Mouse (Mus musculus) erythroblast, embryonic 14.5 days (primary cell): ENCODE data around the gene Fam205c. TPM values are rescaled to one million over a fixed set of nuclear protein-coding genes. Genes with fewer than 3 reads are reported as not detected.
"Not testable (repeated sequence)": the region's sequence is repeated elsewhere in the genome, so short reads cannot be mapped to it uniquely, and the experiment has no call there.

Experiments used
- H3K27me3 ChIP-seq: 2 replicates; pipeline ENCODE4 v1.6.1; 2012; ENCODE audit warnings: inconsistent platforms; ENCODE audit not compliant: control insufficient read depth
- H3K36me3 ChIP-seq: 2 replicates; pipeline ENCODE4 v1.6.1; 2012; ENCODE audit warnings: mild to moderate bottlenecking, inconsistent platforms; ENCODE audit not compliant: control insufficient read depth
- H3K4me1 ChIP-seq: 2 replicates; pipeline ENCODE4 v1.6.1; 2012; ENCODE audit warnings: inconsistent platforms; ENCODE audit not compliant: control insufficient read depth
- H3K4me3 ChIP-seq: replicated peaks from 2 replicates; pipeline ENCODE3; 2012; ENCODE audit warnings: moderate library complexity, mild to moderate bottlenecking, inconsistent platforms
- H3K9me3 ChIP-seq: 2 replicates; pipeline ENCODE4 v1.6.1; 2012; ENCODE audit warnings: low read length, inconsistent platforms, mixed read lengths; ENCODE audit not compliant: control insufficient read depth
- GATA1 ChIP-seq: IDR thresholded peaks from 2 replicates; pipeline ENCODE4 v1.6.1; 2012; ENCODE audit warnings: low read length, inconsistent platforms, mixed read lengths
- TAL1 ChIP-seq: IDR thresholded peaks from 3 replicates; pipeline ENCODE4 v1.6.1; 2012; ENCODE audit warnings: low read length, inconsistent platforms, mixed read lengths
- polyA plus RNA-seq: library from polyadenylated mRNA; stranded (reverse); fragments of >175 nt; gene quantifications from 2 replicates; pipeline ENCODE4 v1.2.3, GENCODE M21; 2012

The Fam205c gene
- polyA plus RNA-seq, 1 experiment = not detected

DNA sequence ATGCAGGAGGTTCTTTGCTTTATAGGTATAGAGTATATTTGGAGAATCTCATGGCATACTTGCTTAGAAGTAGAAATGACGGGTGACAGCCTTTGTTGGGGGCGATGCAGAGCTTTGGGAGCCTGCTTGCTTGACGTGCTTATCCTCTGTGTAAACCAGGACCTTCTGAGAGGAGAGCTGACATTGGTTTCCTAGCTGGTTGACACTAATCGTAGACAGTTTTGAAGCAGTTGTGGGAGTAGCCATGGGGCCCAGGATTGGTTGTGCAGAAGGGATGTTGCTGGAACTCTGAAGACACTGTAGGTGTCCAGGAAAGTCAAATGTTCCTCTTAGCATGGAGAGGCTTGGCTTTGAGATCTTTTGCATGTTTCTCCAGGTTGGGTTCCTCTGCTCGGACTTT is 5.8 kb downstream of the Fam205c start:
- Histone ChIP-seq H3K36me3 (no peaks in the 10 kb centered on the region), H3K27me3 (no peaks in the 10 kb centered on the region), H3K4me3 (no peak overlapping the region), H3K4me1 (no peaks in the 10 kb centered on the region; the same call in 1 of the 2 replicates), H3K9me3 (no peaks in the 10 kb centered on the region)
- no peak for TF ChIP-seq TAL1
- no peak for TF ChIP-seq GATA1

- Histone ChIP-seq H3K4me1 (no peaks in the 10 kb centered on the region; the same call in 1 of the 2 replicates), H3K27me3 (no peaks in the 10 kb centered on the region), H3K9me3 (no peaks in the 10 kb centered on the region), H3K4me3 (no peak overlapping the region), H3K36me3 (no peaks in the 10 kb centered on the region)
- TF ChIP-seq TAL1 (no peak), GATA1 (no peak)
Observed at GRCm38 (mm10) chr4:42867390-42867789, 6.6 kb downstream of the Fam205c start.

DNA sequence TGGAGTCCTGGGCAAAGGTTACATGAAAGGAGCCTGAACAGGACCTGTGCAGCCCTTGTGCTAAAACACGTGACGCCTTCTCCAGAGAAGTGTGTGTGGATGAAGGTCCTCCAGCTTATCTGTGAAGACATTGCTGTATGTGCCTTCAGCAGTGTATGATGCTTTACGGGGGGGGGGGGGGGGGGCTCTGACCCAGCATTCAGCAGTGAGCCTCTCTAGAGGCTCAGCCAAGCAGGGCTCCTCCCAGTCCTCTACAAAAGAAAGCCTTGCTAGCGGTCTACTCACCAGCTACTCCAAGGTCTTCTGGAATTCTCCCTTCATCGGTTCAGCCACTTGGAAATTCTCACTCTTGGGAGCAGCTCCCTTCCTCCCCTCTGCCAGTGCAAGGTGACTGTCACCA is 10.5 kb downstream of the Fam205c start:
- H3K4me3 ChIP-seq, H3K27me3 ChIP-seq, H3K9me3 ChIP-seq, H3K4me1 ChIP-seq, H3K36me3 ChIP-seq: not testable (repeated sequence)

- H3K27me3 ChIP-seq, H3K4me1 ChIP-seq, H3K4me3 ChIP-seq, H3K36me3 ChIP-seq, H3K9me3 ChIP-seq: not testable (repeated sequence)
Observed at GRCm38 (mm10) chr4:42860483-42860882, 13.6 kb downstream of the Fam205c start.

- H3K4me1 ChIP-seq, H3K27me3 ChIP-seq, H3K4me3 ChIP-seq, H3K9me3 ChIP-seq, H3K36me3 ChIP-seq: not testable (repeated sequence)
Observed at GRCm38 (mm10) chr4:42856671-42857070, 17.4 kb downstream of the Fam205c start, which contains the start of gene Gm12394. TSS of gene Gm12394 (minus strand) at chr4:42856771.

- not testable (repeated sequence) for H3K27me3 ChIP-seq, H3K4me1 ChIP-seq, H3K36me3 ChIP-seq, H3K4me3 ChIP-seq, H3K9me3 ChIP-seq
Observed at GRCm38 (mm10) chr4:42853788-42854187, 20.2 kb downstream of the Fam205c start, which contains the start of gene Fam205a1. TSS of gene Fam205a1 (minus strand) at chr4:42853888.

Other genes with a start within 250 kb of the Fam205c start
- gene Gm2564, start 244.5 kb downstream of the Fam205c start, polyA plus RNA-seq = not detected in 2 replicates
- gene Ccl27b, start 219.0 kb downstream of the Fam205c start, polyA plus RNA-seq = not detected in 2 replicates
- 0.03 TPM in 1 of 2 replicates, not detected in the other for gene Il11ra2, start 212.3 kb downstream of the Fam205c start, polyA plus RNA-seq
- gene 4930578G10Rik, start 138.7 kb downstream of the Fam205c start, polyA plus RNA-seq = not detected in 2 replicates
- not detected in 2 replicates for gene Ccl19, start 117.7 kb downstream of the Fam205c start, polyA plus RNA-seq
- gene Ccl21a, start 100.2 kb downstream of the Fam205c start, polyA plus RNA-seq = not detected in 2 replicates
- 0.01 TPM in 1 of 2 replicates, not detected in the other for gene Fam205a1, start 20.3 kb downstream of the Fam205c start, polyA plus RNA-seq
- gene Gm12394, start 17.5 kb downstream of the Fam205c start, polyA plus RNA-seq = not detected in 2 replicates
- gene Phf24, start 42.4 kb upstream of the Fam205c start, polyA plus RNA-seq = not detected in 2 replicates
- 0.01 TPM in 1 of 2 replicates, not detected in the other for gene Dnajb5, start 75.6 kb upstream of the Fam205c start, polyA plus RNA-seq
- not detected in 2 replicates for gene 1700022I11Rik, start 95.4 kb upstream of the Fam205c start, polyA plus RNA-seq
- gene Vcp, start 126.3 kb upstream of the Fam205c start, polyA plus RNA-seq = 5.6 and 6.3 TPM in 2 replicates
- 0.62 and 0.83 TPM in 2 replicates for gene Fancg, start 136.3 kb upstream of the Fam205c start, polyA plus RNA-seq
- gene Pigo, start 151.6 kb upstream of the Fam205c start, polyA plus RNA-seq = 2.1 and 2.2 TPM in 2 replicates
- gene Stoml2, start 157.5 kb upstream of the Fam205c start, polyA plus RNA-seq = 15.4 and 16.6 TPM in 2 replicates
- gene Fam214b, start 172.0 kb upstream of the Fam205c start, polyA plus RNA-seq = 73.7 and 83.3 TPM in 2 replicates
- 0.01 TPM in 1 of 2 replicates, not detected in the other for gene Unc13b, start 184.7 kb upstream of the Fam205c start, polyA plus RNA-seq